Mouse (Mus musculus) myocyte (in vitro differentiated cells): ENCODE data around the gene Ahnak.

ENCODE experiments used
- CEBPB ChIP-seq: IDR thresholded peaks from 2 replicates; pipeline ENCODE4 v1.6.1; 2011; ENCODE audit warnings: mild to moderate bottlenecking, moderate library complexity; ENCODE audit not compliant: poor library complexity, insufficient read depth, severe bottlenecking
- E2F4 ChIP-seq: IDR thresholded peaks from one replicate; pipeline ENCODE4 v1.6.1; 2011; ENCODE audit warnings: mild to moderate bottlenecking, control low read depth, moderate library complexity; ENCODE audit not compliant: insufficient read depth
- MAX ChIP-seq: IDR thresholded peaks from one replicate; pipeline ENCODE4 v1.6.1; 2011; ENCODE audit warnings: low read depth, mild to moderate bottlenecking, control low read depth
- MYOD1 ChIP-seq, 3 experiments: IDR thresholded peaks; one replicate each; pipeline ENCODE4 v1.6.1; 2011; ENCODE audit warnings: control low read depth in 2 of 3, low read depth in 2 of 3, mild to moderate bottlenecking in 2 of 3, moderate library complexity in 1 of 3; ENCODE audit not compliant: insufficient read length in 2 of 3, control insufficient read depth in 1 of 3
- MYOG ChIP-seq, 3 experiments: IDR thresholded peaks; one replicate each; pipeline ENCODE4 v1.6.1; 2011; ENCODE audit warnings: control low read depth in 2 of 3, low read depth in 2 of 3, mild to moderate bottlenecking in 2 of 3; ENCODE audit not compliant: insufficient read length in 2 of 3, control insufficient read depth in 1 of 3, insufficient read depth in 1 of 3
- POLR2A ChIP-seq: IDR thresholded peaks from one replicate; pipeline ENCODE4 v1.6.1; 2011; ENCODE audit warnings: low read depth, mild to moderate bottlenecking, control low read depth, moderate library complexity; ENCODE audit not compliant: insufficient read length
- POLR2AphosphoS2 ChIP-seq: IDR thresholded peaks from one replicate; pipeline ENCODE4 v1.6.1; 2011; ENCODE audit warnings: low read depth, control low read depth; ENCODE audit not compliant: insufficient read length
- REST ChIP-seq: IDR thresholded peaks from one replicate; pipeline ENCODE4 v1.6.1; 2011; ENCODE audit warnings: mild to moderate bottlenecking, control low read depth, moderate library complexity; ENCODE audit not compliant: insufficient read depth, insufficient read length
- SRF ChIP-seq: IDR thresholded peaks from one replicate; pipeline ENCODE4 v1.6.1; 2011; ENCODE audit warnings: low read depth; ENCODE audit not compliant: control insufficient read depth, insufficient read length
- TCF12 ChIP-seq: IDR thresholded peaks from one replicate; pipeline ENCODE4 v1.6.1; 2011; ENCODE audit warnings: mild to moderate bottlenecking, control low read depth; ENCODE audit not compliant: poor library complexity, insufficient read depth, severe bottlenecking
- TCF3 ChIP-seq: IDR thresholded peaks from one replicate; pipeline ENCODE4 v1.6.1; 2011; ENCODE audit warnings: low read depth, control low read depth; ENCODE audit not compliant: insufficient read length
- USF1 ChIP-seq: IDR thresholded peaks from one replicate; pipeline ENCODE4 v1.6.1; 2011; ENCODE audit warnings: low read depth, mild to moderate bottlenecking, control low read depth, moderate library complexity

GRCm38 (mm10) chr19:9101062-9101457 is 112.0 kb downstream of the Ahnak start:
- TF ChIP-seq MYOD1 (IDR thresholded peaks at IDR 0.05; ENCODE audit: control insufficient read depth in 1 of 3, insufficient read length in 2 of 3, low read depth in 2 of 3) (no peak), POLR2A (no peak), USF1 (no peak), CEBPB (no peak), SRF (no peak), POLR2AphosphoS2 (no peak), MYOG (IDR thresholded peaks at IDR 0.05; ENCODE audit: control insufficient read depth in 1 of 3, insufficient read depth in 1 of 3, insufficient read length in 2 of 3, low read depth in 2 of 3) (no peak), E2F4 (no peak), TCF12 (no peak), MAX (no peak), REST (no peak), TCF3 (no peak)
